Mouse (Mus musculus) ES-Bruce4 (cell line): ENCODE measurements at regions not wholly inside any gene's neighbourhood (a gene's known extent, or its start where the extent isn't known, plus 50 kb on each side); places are given as distances from the start of the nearest gene placed in this dataset.

Experiments used
- H3K27ac ChIP-seq: 2 replicates; pipeline ENCODE4 v1.5.1; 2012; ENCODE audit warnings: low read length, inconsistent platforms; ENCODE audit not compliant: insufficient read depth
- H3K27me3 ChIP-seq: 2 replicates; pipeline ENCODE4 v1.6.1; 2012; ENCODE audit warnings: mild to moderate bottlenecking, low read length, inconsistent platforms; ENCODE audit not compliant: control insufficient read depth, poor library complexity, insufficient read depth, severe bottlenecking
- H3K36me3 ChIP-seq: 2 replicates; pipeline ENCODE4 v1.6.1; 2012; ENCODE audit warnings: inconsistent platforms, mild to moderate bottlenecking, low read length, moderate library complexity; ENCODE audit not compliant: control insufficient read depth, poor library complexity, insufficient read depth, severe bottlenecking
- H3K4me1 ChIP-seq: one replicate; pipeline ENCODE4 v1.8.1; 2011; ENCODE audit warnings: low read length; ENCODE audit not compliant: control insufficient read depth, insufficient read depth
- H3K4me3 ChIP-seq: 2 replicates; pipeline ENCODE4 v1.5.1; 2011; ENCODE audit warnings: low read depth, mild to moderate bottlenecking, low read length
- H3K9ac ChIP-seq: 2 replicates; pipeline ENCODE4 v1.6.1; 2012; ENCODE audit warnings: low read depth, mild to moderate bottlenecking, inconsistent platforms; ENCODE audit not compliant: poor library complexity, severe bottlenecking
- H3K9me3 ChIP-seq: replicated peaks from 2 replicates; pipeline ENCODE4 v1.6.1; 2012; ENCODE audit warnings: mild to moderate bottlenecking, low read length, inconsistent platforms; ENCODE audit not compliant: control insufficient read depth, poor library complexity, insufficient read depth, severe bottlenecking
- CTCF ChIP-seq: IDR thresholded peaks from one replicate; pipeline ENCODE4 v1.8.1; 2011; ENCODE audit warnings: low read depth, low read length
- EP300 ChIP-seq: IDR thresholded peaks from 2 replicates; pipeline ENCODE4 v1.6.1; 2011; ENCODE audit warnings: low read depth, low read length; ENCODE audit not compliant: insufficient read depth
- POLR2A ChIP-seq: IDR thresholded peaks from one replicate; pipeline ENCODE4 v1.8.1; 2011; ENCODE audit warnings: low read length; ENCODE audit not compliant: insufficient read depth

DNA sequence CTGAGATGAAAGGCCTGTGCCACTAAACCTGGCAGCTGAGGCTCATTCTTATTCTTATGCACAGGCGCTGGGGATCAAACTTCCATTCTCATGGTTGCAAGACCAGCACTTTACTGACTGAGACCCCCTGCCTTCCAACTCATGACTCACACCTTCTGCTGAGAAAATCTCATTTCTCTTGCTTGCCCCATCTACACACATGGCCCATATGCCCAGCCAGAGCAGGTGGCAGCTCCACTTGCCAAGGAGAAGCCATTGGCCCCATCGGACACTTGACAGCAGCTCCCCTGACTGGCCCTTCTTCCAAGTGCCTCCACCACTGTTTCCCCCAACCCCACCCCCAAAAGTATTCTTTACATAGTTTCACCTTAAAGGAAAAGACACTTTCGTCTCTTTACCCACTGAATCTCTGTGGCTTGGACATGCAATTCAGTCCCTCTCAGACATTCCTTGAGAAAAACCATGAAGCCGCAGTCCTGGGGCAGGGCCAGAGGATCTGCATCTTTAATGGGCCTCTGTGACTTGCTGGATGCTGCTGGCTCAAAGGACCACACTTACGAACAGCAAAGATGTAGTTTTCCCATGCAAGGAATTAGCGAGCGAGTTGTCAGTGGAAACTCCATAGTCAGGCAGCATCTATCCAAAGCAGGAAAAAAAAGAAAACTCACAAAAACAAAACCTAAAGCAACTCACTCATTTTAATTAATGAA lies 270.3 kb upstream of the Tle3 start:
- Histone ChIP-seq H3K4me1 (no peaks in the 10 kb centered on the region), H3K9me3 (no peaks in the 10 kb centered on the region), H3K36me3 (no peaks in the 10 kb centered on the region), H3K9ac (no peak overlapping the region), H3K4me3 (no peak overlapping the region), H3K27ac (no peak overlapping the region), H3K27me3 (no peaks in the 10 kb centered on the region)
- TF ChIP-seq EP300 (no peak), CTCF (no peak), POLR2A (no peak)

GRCm38 (mm10) chr9:61102451-61103358 lies 269.5 kb upstream of the Tle3 start:
- Histone ChIP-seq H3K36me3 (no peaks in the 10 kb centered on the region), H3K4me1 (no peaks in the 10 kb centered on the region), H3K27me3 (no peaks in the 10 kb centered on the region), H3K4me3 (no peak overlapping the region), H3K27ac (no peak overlapping the region), H3K9me3 (no peaks in the 10 kb centered on the region), H3K9ac (no peak overlapping the region)
- no peak for TF ChIP-seq EP300
- no peak for TF ChIP-seq POLR2A

GRCm38 (mm10) chr9:61105550-61106280 lies 266.5 kb upstream of the Tle3 start:
- H3K9me3 ChIP-seq, result no peaks in the 10 kb centered on the region
- TF ChIP-seq EP300, result no peak
- H3K27ac ChIP-seq, result no peak overlapping the region
- H3K27me3 ChIP-seq, result no peaks in the 10 kb centered on the region
- H3K36me3 ChIP-seq, result no peaks in the 10 kb centered on the region
- H3K4me1 ChIP-seq, result no peaks in the 10 kb centered on the region
- H3K9ac ChIP-seq, result no peak overlapping the region
- H3K4me3 ChIP-seq, result no peak overlapping the region

DNA sequence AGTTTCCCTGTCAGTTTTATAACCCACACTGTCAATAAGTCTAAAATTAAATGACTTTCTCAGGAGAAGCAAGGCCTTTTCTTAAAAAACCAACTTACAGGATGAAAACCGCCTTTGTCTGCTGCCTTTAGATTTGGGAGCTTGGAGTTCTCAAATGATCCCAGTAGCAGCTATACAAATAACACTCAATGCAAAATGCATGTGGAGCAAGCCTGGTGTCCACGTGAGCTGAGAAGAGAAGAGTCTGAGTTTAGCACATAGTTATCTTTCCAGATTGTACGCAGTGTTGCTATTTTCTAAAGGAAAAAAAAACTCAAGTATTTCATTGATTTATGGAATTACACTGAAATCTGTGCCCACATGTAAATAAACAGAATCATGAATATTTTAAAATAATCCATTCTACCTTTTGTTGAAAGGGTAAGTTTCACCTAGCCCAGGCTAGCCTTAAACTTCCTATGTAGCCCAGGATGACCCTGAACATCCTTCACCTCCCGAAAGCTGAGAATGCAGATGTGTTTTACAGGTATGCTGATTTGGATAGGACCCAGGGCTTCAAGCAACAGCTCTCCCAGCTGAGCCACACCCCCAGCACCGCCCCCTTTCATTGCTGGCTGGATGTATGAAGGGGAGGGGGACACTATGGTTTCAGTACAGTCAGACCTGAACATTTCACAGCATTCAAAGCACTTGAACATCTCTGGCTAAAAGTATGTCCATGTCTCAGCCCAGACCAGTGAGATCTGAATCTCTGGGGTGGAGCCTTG lies 262.5 kb upstream of the Tle3 start:
- Histone ChIP-seq H3K4me3 (no peak overlapping the region), H3K36me3 (no peaks in the 10 kb centered on the region), H3K9me3 (no peaks in the 10 kb centered on the region), H3K27ac (no peak overlapping the region), H3K4me1 (peaks cover 5% of the 10 kb centered on the region), H3K27me3 (no peaks in the 10 kb centered on the region), H3K9ac (no peak overlapping the region)
- TF ChIP-seq EP300, result no peak
- no peak for TF ChIP-seq CTCF
- no peak for TF ChIP-seq POLR2A

- Histone ChIP-seq H3K27me3 (no peaks in the 10 kb centered on the region), H3K4me3 (no peak overlapping the region), H3K9ac (no peak overlapping the region), H3K4me1 (peaks cover 5% of the 10 kb centered on the region), H3K36me3 (no peaks in the 10 kb centered on the region), H3K9me3 (no peaks in the 10 kb centered on the region), H3K27ac (no peak overlapping the region)
- TF ChIP-seq CTCF, result no peak
- no peak for TF ChIP-seq EP300
Measured at GRCm38 (mm10) chr9:61111206-61111605, 261.0 kb upstream of the Tle3 start.
